Mouse (Mus musculus) G1E (cell line): ENCODE results near the gene Rgs17. TPM values are rescaled to one million over a fixed set of nuclear protein-coding genes. Genes with fewer than 3 reads are reported as not detected.
"Not testable (repeated sequence)": the region's sequence is repeated elsewhere in the genome, so short reads cannot be mapped to it uniquely, and the experiment has no call there.

Experiments
- ATAC-seq: 2 replicates; pipeline ENCODE4 v1.8.0; 2016; ENCODE audit warnings: mild to moderate bottlenecking; ENCODE audit not compliant: insufficient number of reproducible peaks, poor library complexity, low FRiP score, severe bottlenecking; ENCODE audit errors: extremely low read depth
- DNase-seq: peaks from one replicate; pipeline ENCODE4 v3.0.0; 2012; ENCODE audit warnings: low spot score
- H3K27me3 ChIP-seq: 2 replicates; pipeline ENCODE4 v1.6.1; 2012; ENCODE audit warnings: mild to moderate bottlenecking, low read length, inconsistent platforms; ENCODE audit not compliant: insufficient read depth
- H3K36me3 ChIP-seq: replicated peaks from 2 replicates; pipeline ENCODE3; 2012; ENCODE audit warnings: mild to moderate bottlenecking, inconsistent platforms
- H3K4me1 ChIP-seq: 2 replicates; pipeline ENCODE4 v1.6.1; 2012; ENCODE audit warnings: low read depth, low read length, inconsistent platforms, mixed read lengths; ENCODE audit not compliant: insufficient read depth
- H3K4me3 ChIP-seq: 2 replicates; pipeline ENCODE4 v1.5.1; 2012; ENCODE audit warnings: low read depth, mild to moderate bottlenecking, inconsistent platforms, low read length, moderate library complexity, mixed read lengths
- H3K9me3 ChIP-seq: replicated peaks from 2 replicates; pipeline ENCODE4 v1.6.1; 2012; ENCODE audit warnings: inconsistent platforms
- CTCF ChIP-seq: IDR thresholded peaks from 2 replicates; pipeline ENCODE4 v1.5.1; 2012; ENCODE audit warnings: low read depth, low read length, inconsistent platforms, mixed read lengths
- GATA1 ChIP-seq: IDR thresholded peaks from 2 replicates; pipeline ENCODE4 v1.6.1; 2012; ENCODE audit warnings: borderline replicate concordance, low read length, inconsistent platforms, mixed read lengths
- GATA2 ChIP-seq: IDR thresholded peaks from 2 replicates; pipeline ENCODE4 v1.6.1; 2012; ENCODE audit warnings: low read depth, low read length, inconsistent platforms, borderline replicate concordance
- POLR2AphosphoS5 ChIP-seq: IDR thresholded peaks from 2 replicates; pipeline ENCODE4 v1.6.1; 2012; ENCODE audit warnings: low read depth, low read length, inconsistent platforms; ENCODE audit not compliant: insufficient replicate concordance
- TAL1 ChIP-seq: conservative IDR thresholded peaks from 2 replicates; pipeline ENCODE4 v1.6.1; 2012; ENCODE audit warnings: low read depth, low read length, inconsistent platforms, mixed read lengths
- polyA plus RNA-seq: library from polyadenylated mRNA; stranded (reverse); fragments of >175 nt; gene quantifications from 2 replicates; pipeline ENCODE4 v1.2.3, GENCODE M21; 2012
- total RNA-seq, 2 experiments: library from RNA; stranded (forward) in 1 of 2; stranded (reverse) in 1 of 2; fragments of 200-1000 nt in 1 of 2; fragments of >200 nt in 1 of 2; fragmentation: Nextera tagmentation in 1 of 2; gene quantifications; 2 replicates each; pipeline ENCODE4 v1.2.3; 2014 to 2017

Gene Rgs17
- total RNA-seq (2014; fragmentation: Nextera tagmentation) = not detected in 2 replicates
- under 0.01 and 0.05 TPM in 2 replicates for total RNA-seq (2017)
- not detected in 2 replicates for polyA plus RNA-seq

GRCm38 (mm10) chr10:5922294-5922828 lies at the start of gene Rgs17:
Rgs17 (minus strand) TSS chr10:5922400.
- Histone ChIP-seq H3K4me3 (no peak within 1 kb of the TSS), H3K9me3 (no peaks in the 10 kb centered on the region), H3K4me1 (no peaks in the 10 kb centered on the region), H3K27me3 (no peaks in the 10 kb centered on the region), H3K36me3 (no peaks in the 10 kb centered on the region)
- ATAC-seq (no peak), DNase-seq (no peak)
- TF ChIP-seq GATA2 (no peak), CTCF (no peak), POLR2AphosphoS5 (no peak), GATA1 (no peak), TAL1 (no peak)

- Histone ChIP-seq H3K4me1 (no peaks in the 10 kb centered on the region), H3K4me3 (no peak overlapping the region), H3K9me3 (no peaks in the 10 kb centered on the region), H3K36me3 (no peaks in the 10 kb centered on the region), H3K27me3 (no peaks in the 10 kb centered on the region)
- no peak for DNase-seq
- TF ChIP-seq CTCF (no peak), POLR2AphosphoS5 (no peak), GATA2 (no peak), TAL1 (no peak), GATA1 (no peak)
- ATAC-seq = no peak
Measured at GRCm38 (mm10) chr10:5967655-5968054, 45.5 kb upstream of the Rgs17 start.

GRCm38 (mm10) chr10:5953787-5954186 lies 31.6 kb upstream of the Rgs17 start:
- not testable (repeated sequence) for ATAC-seq

GRCm38 (mm10) chr10:5924261-5924660 lies 2.1 kb upstream of the Rgs17 start:
- H3K4me3 ChIP-seq = no peak overlapping the region
- no peaks in the 10 kb centered on the region for H3K36me3 ChIP-seq
- DNase-seq = no peak
- no peaks in the 10 kb centered on the region for H3K4me1 ChIP-seq
- no peaks in the 10 kb centered on the region for H3K27me3 ChIP-seq
- H3K9me3 ChIP-seq = no peaks in the 10 kb centered on the region
- ATAC-seq = no peak
- TF ChIP-seq POLR2AphosphoS5 (no peak), CTCF (no peak), GATA1 (no peak), TAL1 (no peak)

More at GRCm38 (mm10) chr10:5953787-5954186, 31.6 kb upstream of the Rgs17 start:
- DNase-seq, H3K27me3 ChIP-seq, H3K36me3 ChIP-seq, H3K4me3 ChIP-seq, H3K9me3 ChIP-seq, H3K4me1 ChIP-seq: not testable (repeated sequence)

GRCm38 (mm10) chr10:5923096-5923495 lies 896 bp upstream of the Rgs17 start:
- TF ChIP-seq GATA2 (no peak), TAL1 (no peak)
- ATAC-seq (no peak), DNase-seq (no peak)
- Histone ChIP-seq H3K27me3 (no peaks in the 10 kb centered on the region), H3K36me3 (no peaks in the 10 kb centered on the region), H3K4me3 (no peak overlapping the region), H3K9me3 (no peaks in the 10 kb centered on the region), H3K4me1 (no peaks in the 10 kb centered on the region)

GRCm38 (mm10) chr10:5921771-5922170 lies 429 bp downstream of the Rgs17 start:
- no peaks in the 10 kb centered on the region for H3K36me3 ChIP-seq
- H3K4me3 ChIP-seq = no peak overlapping the region
- DNase-seq (no peak), ATAC-seq (no peak)
- H3K4me1 ChIP-seq = no peaks in the 10 kb centered on the region
- H3K9me3 ChIP-seq = no peaks in the 10 kb centered on the region
- H3K27me3 ChIP-seq = no peaks in the 10 kb centered on the region
- TF ChIP-seq POLR2AphosphoS5 = no peak
- TF ChIP-seq GATA2 = no peak
- no peak for TF ChIP-seq GATA1
- no peak for TF ChIP-seq TAL1
- no peak for TF ChIP-seq CTCF

- H3K4me3 ChIP-seq = no peak overlapping the region
- no peaks in the 10 kb centered on the region for H3K36me3 ChIP-seq
- TF ChIP-seq GATA2 (no peak), POLR2AphosphoS5 (no peak), CTCF (no peak), TAL1 (no peak), GATA1 (no peak)
- DNase-seq = no peak
- no peaks in the 10 kb centered on the region for H3K4me1 ChIP-seq
- no peaks in the 10 kb centered on the region for H3K27me3 ChIP-seq
- no peaks in the 10 kb centered on the region for H3K9me3 ChIP-seq
- no peak for ATAC-seq
Measured at GRCm38 (mm10) chr10:5921031-5921551, 1.1 kb downstream of the Rgs17 start.
